Mouse (Mus musculus): Measurements from ENCODE around the gene Glt6d1. TPM values are rescaled to one million over a fixed set of nuclear protein-coding genes. Genes with fewer than 3 reads are reported as not detected.

Gene Glt6d1
- polyA plus RNA-seq, 1 experiment, result not detected

DNA sequence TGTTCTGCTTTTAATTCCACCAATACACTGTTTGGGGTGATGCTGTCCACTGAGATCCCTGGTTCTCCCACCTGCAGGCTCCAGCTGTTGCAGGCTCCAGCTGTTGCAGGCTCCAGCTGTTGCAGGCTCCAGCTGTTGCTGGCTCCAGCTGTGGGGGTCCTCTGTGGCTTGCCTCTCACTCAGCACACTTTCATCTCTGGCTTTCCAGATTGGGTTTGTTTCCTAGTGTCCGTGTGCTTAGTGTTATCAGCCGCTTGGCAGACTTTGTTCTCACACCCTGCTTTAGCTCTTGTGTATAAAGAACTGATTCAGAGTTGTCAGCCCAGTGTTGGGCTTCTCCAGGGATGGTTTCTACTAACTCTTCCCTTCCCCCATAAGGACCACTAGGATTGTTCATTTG, 18.0 kb downstream of the Glt6d1 start:
- no peak for DNase-seq (ENCODE audit: low spot score)

DNA sequence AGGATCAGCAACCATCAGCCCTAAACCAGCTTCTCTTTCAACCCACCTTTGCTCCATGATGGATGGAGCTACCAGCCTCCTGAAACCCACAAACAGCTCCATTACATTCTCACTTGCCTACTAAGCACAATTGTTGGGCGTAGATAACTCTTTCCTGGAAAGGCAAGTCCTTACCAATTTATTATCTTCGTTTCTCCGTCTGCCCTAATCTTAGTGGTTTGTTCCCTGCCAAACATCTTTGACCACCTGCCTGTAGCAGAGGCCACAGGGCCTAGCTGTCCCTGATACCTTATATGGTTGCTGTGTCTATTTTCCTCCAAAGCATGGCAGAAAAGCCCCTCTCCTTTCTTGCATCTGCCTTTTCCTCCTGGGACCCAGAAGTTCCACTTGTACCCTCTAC, 26.6 kb downstream of the Glt6d1 start:
- DNase-seq (ENCODE audit: low spot score), result no peak

DNA sequence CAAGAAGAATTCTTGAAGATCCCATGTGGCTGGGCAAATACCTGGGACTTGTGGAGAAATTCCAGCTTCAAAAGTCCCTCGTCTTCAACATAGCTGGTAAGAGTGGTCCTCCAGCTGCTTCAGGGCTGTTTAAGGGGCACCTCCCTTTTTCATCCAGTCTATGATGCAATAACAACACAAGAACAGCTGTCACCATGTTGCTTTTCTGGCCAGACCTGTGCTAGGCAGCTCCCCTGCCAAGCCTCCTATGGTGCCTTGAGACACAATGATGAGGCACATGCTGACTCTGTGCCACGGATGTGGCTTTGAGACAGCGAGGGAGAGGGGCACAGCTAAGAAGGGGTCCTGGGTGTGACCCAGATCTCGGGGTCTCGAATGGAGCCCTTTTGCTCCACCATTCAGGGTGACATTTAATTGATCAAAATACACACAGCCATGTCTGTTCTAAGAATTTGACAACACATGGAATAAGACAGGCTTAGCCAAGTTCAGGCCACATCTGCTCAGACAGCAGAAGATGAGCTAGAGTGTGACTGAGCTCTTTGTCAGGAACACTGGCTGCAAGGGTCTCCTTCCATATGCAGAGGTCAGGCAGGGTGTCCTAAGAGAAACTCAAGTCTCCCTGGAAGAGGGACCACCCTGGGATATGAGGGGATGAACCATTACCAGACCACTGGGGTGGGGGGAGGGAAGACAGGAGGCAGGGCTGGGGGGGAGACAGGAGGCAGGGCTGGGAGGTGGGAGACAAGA, 29.9 kb downstream of the Glt6d1 start:
- DNase-seq (ENCODE audit: low spot score), result no peak

DNA sequence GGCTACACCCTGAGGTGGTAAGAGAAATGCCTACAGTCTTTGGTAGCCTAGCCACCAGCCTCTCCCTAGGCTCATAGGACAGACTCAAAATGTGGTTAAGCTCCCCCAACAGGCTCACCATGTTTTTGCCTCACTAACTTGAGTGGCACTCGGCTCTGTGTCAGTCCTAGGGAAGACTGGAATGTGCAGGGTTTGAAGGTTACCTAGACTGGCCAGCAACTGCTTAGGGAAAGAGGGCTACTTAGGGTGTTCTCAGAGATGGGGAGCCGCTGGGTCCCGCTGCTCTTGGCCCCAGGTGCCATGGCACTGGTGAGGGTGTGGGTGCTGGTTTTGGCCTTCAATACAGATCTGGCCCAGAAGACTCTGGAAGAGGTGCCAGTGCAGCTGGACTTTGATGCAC, 33.7 kb downstream of the Glt6d1 start, which contains the start of gene Gm13539:
Gene Gm13539, plus strand, starts transcription at position 301 of the 400 bp plus-strand sequence.
- DNase-seq (ENCODE audit: low spot score), result no peak

DNA sequence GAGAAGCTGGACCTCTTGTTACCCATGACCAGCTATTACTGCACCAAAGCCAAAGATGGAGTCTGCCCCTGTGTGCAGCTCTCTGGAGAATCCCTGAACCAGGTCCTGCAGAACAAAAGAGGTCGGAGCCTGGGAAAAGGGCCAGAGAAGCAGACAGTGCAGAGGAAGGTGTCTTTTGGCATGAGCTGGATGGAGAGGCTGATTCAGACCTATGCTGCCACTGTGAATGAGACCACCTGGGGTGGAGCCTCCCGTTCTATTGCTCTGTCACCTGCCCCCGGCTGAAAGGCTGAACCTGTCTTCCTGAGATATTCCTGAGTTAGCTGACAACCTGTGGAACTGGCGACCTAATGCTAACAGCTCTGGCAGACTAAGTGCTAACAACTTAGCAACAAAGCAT, 34.7 kb downstream of the Glt6d1 start:
- DNase-seq (ENCODE audit: low spot score), result no peak

DNA sequence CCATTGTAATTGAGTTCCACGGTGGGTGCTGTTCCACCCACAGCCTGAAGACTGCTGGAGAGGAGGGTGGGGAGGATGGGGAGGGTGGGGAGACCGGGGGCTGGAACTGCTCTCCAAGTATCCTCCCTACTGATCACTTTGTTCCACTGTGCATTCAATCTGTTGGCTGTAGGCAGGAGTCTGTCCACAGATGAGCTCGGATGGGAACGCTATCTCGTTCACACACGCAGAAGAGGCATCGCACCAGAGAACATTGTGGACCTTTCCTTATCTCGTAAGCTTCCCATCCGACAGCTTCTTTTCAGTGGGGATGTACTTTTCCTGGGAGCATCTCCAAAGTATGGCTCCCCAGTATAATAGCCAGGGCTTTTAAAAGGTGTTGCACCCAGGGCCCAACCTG, 36.6 kb downstream of the Glt6d1 start:
- no peak for DNase-seq (ENCODE audit: low spot score)

DNA sequence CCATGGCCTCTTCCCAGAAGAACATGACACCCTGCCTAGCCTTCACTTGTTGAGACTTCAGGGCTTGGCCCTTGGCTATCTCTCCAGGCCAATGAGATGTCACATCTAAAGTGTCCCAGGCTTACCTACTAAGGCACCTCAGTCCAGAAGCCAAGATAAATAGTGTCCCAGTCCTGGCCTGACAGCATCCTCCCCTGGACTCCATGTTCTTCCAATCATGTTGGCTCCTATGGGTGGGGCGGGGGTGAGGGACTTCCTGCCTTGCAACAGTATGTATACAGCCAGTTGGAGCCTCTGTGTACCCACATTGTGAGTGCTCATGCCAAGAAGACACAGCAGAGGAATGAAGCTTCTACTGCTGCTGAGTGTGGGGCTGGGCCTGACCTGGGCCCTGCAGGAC, 38.9 kb downstream of the Glt6d1 start, which contains the start of gene Lcn11:
Gene Lcn11, plus strand, starts transcription at position 301 of the 400 bp plus-strand sequence.
- DNase-seq (ENCODE audit: low spot score), result no peak

DNA sequence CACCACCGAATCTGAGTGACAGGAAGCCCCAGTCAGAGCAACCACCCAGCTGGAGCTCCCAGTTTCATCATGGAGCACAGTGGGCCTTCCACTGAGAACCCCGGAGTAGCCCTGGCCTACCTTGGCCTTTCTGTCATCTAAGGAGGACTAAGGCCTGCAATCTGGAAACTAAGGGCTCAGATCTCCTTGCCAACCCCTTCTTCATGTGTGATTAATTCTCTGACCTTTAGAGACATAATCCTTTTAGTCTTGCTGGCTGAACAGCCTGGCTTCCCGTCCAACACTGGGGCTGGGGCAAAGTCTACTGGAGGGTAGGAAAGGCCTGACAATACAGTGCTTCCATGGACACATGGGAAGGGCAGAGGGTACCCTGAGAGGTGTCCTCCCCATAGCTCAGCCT, 39.7 kb downstream of the Glt6d1 start:
- no peak for DNase-seq (ENCODE audit: low spot score)

DNA sequence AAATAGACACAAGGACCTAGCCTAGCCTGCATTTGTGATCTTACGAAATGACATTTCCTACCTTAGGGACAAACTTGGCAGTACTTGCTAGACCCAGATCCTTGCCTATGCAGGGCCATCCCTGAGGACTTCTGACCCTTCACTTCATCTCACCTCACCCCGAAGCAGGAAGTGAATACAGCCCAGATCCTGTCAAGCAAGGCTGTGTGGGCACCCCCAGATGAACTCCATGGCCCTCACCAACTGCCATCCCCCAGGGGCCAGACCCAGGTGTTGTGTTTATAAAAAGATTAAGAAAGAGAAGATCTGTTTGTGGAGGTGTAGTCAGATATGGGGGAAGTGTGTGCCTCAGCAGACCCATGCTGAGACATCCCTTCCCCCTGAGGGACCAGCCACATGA, 41.0 kb downstream of the Glt6d1 start:
- DNase-seq (ENCODE audit: low spot score), result no peak

DNA sequence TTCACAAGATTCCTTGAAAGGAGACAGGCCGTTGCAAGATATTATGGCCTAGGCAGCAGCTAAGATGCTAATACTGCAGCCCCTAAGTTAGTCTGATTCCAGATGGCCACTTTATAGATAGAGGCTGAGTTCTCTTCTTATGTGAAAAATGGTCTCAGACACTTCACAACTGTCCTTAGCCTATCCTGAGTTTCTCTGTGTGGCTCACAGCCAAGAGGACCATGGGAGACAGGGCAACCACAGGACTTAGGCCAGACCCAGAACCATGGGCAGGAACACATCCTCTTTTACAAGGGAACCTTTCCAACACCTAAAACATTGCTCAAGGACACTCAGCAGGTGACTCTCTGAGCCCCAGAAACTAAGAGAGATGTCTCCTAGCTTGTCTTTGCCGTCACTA, 42.1 kb downstream of the Glt6d1 start:
- DNase-seq (ENCODE audit: low spot score), result no peak

DNA sequence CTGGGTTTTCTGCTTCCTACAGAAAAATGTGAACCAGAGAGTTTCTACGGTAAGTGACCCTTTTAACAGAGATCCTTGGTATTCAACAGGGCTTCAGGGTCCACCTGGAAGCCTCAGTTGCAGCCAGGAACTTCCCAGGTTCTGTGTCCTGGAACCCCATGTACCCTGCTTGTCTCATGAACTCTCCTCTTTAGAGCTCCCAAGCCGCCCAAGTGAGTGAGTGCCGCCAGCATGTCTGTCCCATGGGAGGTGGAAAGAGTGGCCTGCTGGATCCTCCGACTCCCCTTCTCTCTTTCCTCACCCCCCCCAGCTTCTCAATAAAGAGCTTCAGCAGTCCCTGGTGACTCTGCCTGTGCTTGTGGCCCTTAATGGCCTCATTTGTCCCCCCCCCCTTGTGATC, 47.9 kb downstream of the Glt6d1 start:
- no peak for DNase-seq (ENCODE audit: low spot score)

DNA sequence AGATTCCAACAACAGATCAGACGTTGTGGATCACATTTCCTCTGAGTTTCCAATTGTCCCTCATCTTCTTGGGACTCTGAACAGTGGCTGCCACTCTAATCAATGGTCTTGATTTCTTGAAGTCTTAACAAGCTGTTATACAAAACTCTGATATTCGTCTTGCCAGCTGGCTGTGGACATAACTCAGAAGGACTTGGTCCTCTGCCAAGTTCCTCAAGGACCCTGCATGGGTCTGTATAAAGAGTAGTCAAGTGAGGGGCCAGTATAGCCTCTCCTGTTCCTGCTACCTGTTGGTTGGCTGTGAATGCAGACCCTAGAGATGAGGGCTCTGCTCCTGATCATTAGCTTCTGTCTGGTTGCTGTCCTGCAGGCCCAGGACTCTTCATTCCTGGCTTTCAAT, 50.4 kb downstream of the Glt6d1 start, which contains the start of gene Lcn3:
Gene Lcn3, plus strand, starts transcription at position 301 of the 400 bp plus-strand sequence.
- DNase-seq (ENCODE audit: low spot score), result no peak

DNA sequence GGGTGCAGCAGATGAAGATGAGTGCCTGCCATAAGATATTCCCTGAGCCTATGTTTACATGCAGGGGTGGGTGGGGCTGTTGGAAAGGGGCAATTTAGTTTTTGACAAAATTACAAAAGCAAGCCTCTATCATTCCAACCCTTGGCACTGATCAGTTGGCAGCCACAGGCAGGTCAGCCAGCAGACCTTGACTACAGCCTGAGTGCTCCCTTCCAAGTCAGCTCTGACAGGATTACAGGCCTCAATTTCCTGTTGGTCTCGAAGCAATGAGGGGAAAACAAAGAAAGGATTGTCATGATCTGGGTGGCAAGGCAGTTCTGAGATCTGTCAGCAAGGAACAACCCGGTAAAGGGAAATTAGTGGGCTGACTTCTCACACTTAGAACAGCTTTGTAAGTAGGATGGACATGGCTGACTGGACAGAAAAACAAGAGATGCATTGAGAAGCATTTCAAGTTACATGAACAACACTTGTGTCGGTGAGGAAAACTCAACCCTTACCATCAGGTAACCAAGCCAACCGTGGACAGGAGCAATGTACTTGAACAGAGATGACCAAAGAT, 57.5 kb downstream of the Glt6d1 start:
- no peak for DNase-seq (ENCODE audit: low spot score)

DNA sequence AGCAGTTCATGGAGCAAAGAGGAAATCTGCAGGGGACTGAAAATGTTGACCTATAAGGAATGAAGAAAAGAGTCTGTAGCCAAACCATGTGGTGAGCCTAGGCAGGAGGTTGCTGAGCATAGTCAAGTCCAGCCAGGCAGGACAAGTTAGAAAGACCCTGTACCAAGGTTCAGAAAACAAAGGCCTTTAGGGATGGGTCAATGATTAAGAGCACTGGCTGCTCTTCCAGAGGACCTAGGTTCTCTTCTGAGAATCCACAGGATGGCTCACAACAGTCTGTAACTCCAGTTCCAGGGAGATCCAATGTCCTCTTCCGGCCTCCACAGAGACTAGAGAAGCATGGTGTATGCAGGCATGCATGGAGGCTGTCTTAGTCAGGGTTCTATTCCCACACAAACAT, 61.4 kb downstream of the Glt6d1 start:
- DNase-seq (ENCODE audit: low spot score), result no peak

Other genes with a start within 250 kb of the Glt6d1 start
- gene Mamdc4, start 241.0 kb downstream of the Glt6d1 start, polyA plus RNA-seq (2012; rRNA removed), result 1.3 and 1.4 TPM in 2 replicates
- gene Phpt1, start 240.6 kb downstream of the Glt6d1 start, polyA plus RNA-seq (2012; rRNA removed), result 64.2 and 75.6 TPM in 2 replicates
- 0.47 and 0.57 TPM in 2 replicates for gene Ajm1, start 234.1 kb downstream of the Glt6d1 start, polyA plus RNA-seq (2012; rRNA removed)
- 66.5 and 73.8 TPM in 2 replicates for gene Rabl6, start 207.3 kb downstream of the Glt6d1 start, polyA plus RNA-seq (2012; rRNA removed)
- gene Ccdc183, start 198.2 kb downstream of the Glt6d1 start, polyA plus RNA-seq (2012; rRNA removed), result not detected in 2 replicates
- gene Tmem141, start 193.8 kb downstream of the Glt6d1 start, polyA plus RNA-seq (2012; rRNA removed), result 55.4 and 59.7 TPM in 2 replicates
- 22.9 and 30.6 TPM in 2 replicates for gene Fcna, start 187.8 kb downstream of the Glt6d1 start, polyA plus RNA-seq (2012; rRNA removed)
- gene Lcn8, start 162.7 kb downstream of the Glt6d1 start, polyA plus RNA-seq (2012; rRNA removed), result 0.94 and 1.8 TPM in 2 replicates
- 0.32 TPM in 1 of 2 replicates, not detected in the other for gene Lcn5, start 157.9 kb downstream of the Glt6d1 start, polyA plus RNA-seq (2012; rRNA removed)
- gene Lcn6, start 139.1 kb downstream of the Glt6d1 start, polyA plus RNA-seq (2012; rRNA removed), result 0.36 and 0.63 TPM in 2 replicates
- 0.06 TPM in 1 of 2 replicates, not detected in the other for gene Lcn10, start 133.1 kb downstream of the Glt6d1 start, polyA plus RNA-seq (2012; rRNA removed)
- gene Obp2a, start 115.8 kb downstream of the Glt6d1 start, polyA plus RNA-seq (2012; rRNA removed), result not detected in 2 replicates
- 30.9 and 41.7 TPM in 2 replicates for gene Bmyc, start 109.1 kb downstream of the Glt6d1 start, polyA plus RNA-seq (2012; rRNA removed)
- not detected in 2 replicates for gene Obp2b, start 78.8 kb downstream of the Glt6d1 start, polyA plus RNA-seq (2012; rRNA removed)
- gene Lcn3, start 50.3 kb downstream of the Glt6d1 start, polyA plus RNA-seq (2012; rRNA removed), result not detected in 2 replicates
- not detected in 2 replicates for gene Lcn11, start 38.8 kb downstream of the Glt6d1 start, polyA plus RNA-seq (2012; rRNA removed)
- not detected in 2 replicates for gene Gm13539, start 33.6 kb downstream of the Glt6d1 start, polyA plus RNA-seq (2012; rRNA removed)
- gene Lcn9, start 7.3 kb upstream of the Glt6d1 start, polyA plus RNA-seq (2012; rRNA removed), result not detected in 2 replicates
- 0.04 TPM in 1 of 2 replicates, not detected in the other for gene Sohlh1, start 31.4 kb upstream of the Glt6d1 start, polyA plus RNA-seq (2012; rRNA removed)
- gene Kcnt1, start 47.9 kb upstream of the Glt6d1 start, polyA plus RNA-seq (2012; rRNA removed), result 6.7 and 7.4 TPM in 2 replicates
- gene Camsap1, start 167.4 kb upstream of the Glt6d1 start, polyA plus RNA-seq (2012; rRNA removed), result 7.4 and 12.4 TPM in 2 replicates
- 56.6 and 62.4 TPM in 2 replicates for gene Ubac1, start 205.9 kb upstream of the Glt6d1 start, polyA plus RNA-seq (2012; rRNA removed)

Data from urinary bladder, adult 2 months (tissue).